Mouse (Mus musculus): Measurements from ENCODE around the gene Ubqln3.

Gene Ubqln3

GRCm38 (mm10) chr7:104143179-104143578, at the start of gene Ubqln3:
Gene Ubqln3 (minus strand): TSS chr7:104143279.
- DNase-seq (ENCODE audit: low spot score), result no peak

DNA sequence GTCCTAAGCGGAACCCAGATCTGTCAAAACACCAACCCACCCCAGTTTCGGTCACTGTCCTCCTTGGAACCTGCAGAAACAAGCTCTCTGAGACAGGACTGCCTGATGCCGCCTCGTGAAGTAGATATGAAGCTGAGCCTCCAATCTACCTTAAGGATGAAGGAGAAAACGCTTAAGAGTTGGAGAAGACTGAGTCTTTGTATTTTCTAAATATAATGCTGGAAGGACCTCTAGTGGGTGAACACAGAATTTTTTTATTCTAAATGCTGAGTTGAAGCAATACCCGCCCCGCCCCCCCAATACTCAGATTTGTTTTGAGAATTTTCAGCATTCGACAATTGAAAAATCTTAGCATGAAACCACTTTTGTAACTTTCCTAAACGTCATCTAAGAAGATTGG, 48.2 kb upstream of the Ubqln3 start:
- DNase-seq (ENCODE audit: low spot score), result no peak

DNA sequence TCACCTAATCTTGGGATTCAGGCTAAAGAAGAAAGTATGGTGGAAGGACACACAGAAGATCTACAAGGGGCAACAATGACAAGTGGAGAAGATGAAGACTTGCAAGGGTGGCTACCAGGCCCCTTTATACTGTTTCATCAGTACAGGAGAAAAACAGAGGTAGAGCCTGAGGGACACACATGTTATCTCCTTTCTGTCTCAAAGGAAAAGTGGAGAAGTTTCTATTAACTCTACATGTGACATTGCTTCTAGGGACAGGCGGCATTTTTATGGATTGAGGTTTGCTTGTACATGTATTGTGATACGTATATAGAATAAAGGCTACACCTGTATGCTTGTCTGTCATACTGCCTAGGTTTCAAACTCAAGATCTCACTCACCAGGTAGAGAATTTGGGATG, 40.2 kb upstream of the Ubqln3 start, which contains the start of gene Olfr648:
Gene Olfr648 (minus strand): TSS at position 101 of the 400 bp plus-strand sequence.
- no peak for DNase-seq (ENCODE audit: low spot score)

- DNase-seq (ENCODE audit: low spot score), result no peak
Measured at GRCm38 (mm10) chr7:104179074-104179473, 36.0 kb upstream of the Ubqln3 start.

DNA sequence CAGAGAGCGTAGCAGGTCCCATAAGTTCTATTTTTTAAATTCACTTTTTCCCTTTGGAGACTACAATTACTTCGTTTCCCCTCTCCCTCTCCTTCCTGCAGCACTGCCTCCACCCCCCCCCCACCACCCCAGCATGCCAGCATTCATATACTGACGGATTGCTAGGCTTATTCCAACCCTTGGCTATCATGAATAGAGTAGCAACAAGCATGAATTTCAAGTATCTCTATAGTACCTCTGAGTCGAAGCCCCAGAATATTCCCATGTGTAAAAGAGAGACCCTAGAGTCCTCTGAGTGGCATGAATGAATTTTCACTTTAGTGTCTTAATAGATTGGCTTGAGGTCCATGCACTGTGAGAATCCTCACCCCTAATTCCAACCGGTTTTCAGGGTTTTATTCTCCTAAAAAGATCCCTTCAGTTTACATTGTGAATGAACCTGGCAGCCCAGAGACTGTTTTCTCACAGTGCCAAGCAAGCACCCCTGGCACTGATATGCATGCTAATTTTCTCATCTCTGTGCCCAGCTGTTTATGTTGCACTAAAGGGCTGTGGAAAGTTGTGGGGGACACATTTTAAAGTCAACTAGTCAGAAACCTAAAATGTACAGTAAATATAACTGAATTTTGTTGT, 35.5 kb upstream of the Ubqln3 start:
- DNase-seq (ENCODE audit: low spot score), result no peak

- DNase-seq (ENCODE audit: low spot score), result no peak
Measured at GRCm38 (mm10) chr7:104175085-104175484, 32.0 kb upstream of the Ubqln3 start.

DNA sequence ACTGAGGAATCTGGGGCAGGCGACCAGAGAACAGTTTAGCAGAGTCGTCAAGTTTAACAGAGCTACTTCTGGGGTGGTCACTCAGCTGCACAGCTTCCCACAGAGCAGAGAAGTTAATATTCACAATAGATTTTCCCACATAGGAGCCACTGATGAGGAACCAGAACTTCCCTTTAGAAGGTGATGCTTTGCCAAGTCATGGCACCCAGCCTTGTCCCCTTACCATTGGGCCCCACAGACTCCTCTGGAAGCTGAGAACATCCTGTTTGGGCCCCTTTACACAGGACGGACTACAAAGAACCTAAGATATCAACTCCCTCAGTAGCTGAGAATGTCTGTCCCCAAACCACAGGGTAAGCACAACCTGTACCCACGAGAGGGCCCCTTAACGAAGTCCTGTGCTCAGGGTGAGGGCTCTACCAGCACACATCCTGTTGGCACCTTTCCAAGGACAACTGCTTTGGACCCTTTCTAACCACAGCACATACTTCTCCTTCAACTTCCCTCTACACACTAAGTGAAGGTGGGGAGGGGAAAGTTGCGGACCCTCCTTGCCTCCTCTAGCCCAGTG, 26.6 kb upstream of the Ubqln3 start:
- no peak for DNase-seq (ENCODE audit: low spot score)

DNA sequence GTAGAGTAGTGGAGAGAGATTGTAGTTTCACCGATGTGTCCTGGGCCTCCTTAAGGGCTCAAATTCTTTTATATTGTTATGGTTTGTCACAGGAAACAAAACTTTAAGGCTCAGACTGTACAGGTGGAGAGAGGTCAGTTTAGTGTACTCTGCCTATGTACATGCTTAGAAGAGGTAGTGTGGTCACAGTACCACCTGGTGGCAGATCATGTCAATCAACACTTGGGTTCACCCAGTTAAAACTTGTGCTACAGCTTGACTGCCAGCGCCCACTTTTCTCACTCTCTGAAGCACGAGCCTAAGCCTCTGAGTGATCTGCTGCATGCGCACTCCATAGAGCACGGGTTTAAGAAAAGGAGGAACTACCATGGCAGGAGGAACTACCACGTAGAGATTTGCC, 24.0 kb upstream of the Ubqln3 start:
- no peak for DNase-seq (ENCODE audit: low spot score)

DNA sequence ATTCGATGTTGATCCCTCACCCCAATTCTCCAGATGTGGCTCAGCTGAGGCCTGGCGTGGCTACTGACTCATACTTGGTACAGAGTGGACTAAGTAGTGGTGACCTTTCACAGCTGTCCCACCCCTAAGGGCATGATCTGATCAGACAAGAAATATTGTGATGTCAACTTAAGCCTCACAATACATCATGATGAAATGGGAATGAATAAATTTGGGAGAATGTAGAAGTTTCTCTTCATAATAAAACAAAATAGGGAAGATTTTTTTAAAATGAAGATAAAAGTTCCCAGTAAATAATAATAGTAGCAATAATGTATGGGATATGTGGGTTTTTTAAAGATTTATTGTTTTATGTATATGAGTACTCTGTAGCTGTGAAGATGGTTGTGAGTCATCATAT, 7.4 kb upstream of the Ubqln3 start, which contains the start of gene Ubqlnl:
Gene Ubqlnl (minus strand): TSS at position 101 of the 400 bp plus-strand sequence.
- no peak for DNase-seq (ENCODE audit: low spot score)

DNA sequence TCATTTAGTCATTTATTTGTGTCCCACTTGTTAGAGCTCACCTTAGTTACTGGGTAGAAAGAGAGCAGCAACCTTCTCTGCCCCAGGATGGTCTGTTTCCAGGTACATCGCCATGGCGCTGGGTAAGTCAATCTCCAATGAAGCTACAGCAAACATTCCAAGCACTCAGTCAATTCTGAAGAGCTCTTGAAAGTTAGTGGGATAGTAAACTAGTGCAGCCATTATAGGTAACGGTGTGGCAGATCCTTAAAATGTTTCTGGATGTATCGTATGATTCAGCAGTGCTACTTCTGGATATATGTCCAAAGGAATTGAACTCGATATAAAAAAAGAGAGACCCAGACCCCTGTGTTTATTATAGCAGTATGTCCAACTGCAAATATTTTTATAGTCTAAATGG, 5.8 kb downstream of the Ubqln3 start, which contains the start of gene Olfr643:
Gene Olfr643 (minus strand): TSS at position 101 of the 400 bp plus-strand sequence.
- no peak for DNase-seq (ENCODE audit: low spot score)

GRCm38 (mm10) chr7:104129726-104130125, 13.4 kb downstream of the Ubqln3 start, which contains the start of gene Ubqln5:
Gene Ubqln5 (minus strand): TSS chr7:104129826.
- DNase-seq (ENCODE audit: low spot score), result no peak

DNA sequence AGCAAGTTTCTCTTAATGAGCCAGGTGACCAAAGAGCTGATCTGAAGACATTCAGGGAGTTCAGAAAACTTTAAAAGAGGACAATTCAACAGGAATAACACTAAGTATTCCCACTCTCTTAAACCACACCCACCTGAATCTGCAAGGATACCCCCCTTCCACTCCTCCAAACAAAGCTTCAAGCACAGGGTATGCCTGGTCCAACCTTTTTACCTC, 38.4 kb downstream of the Ubqln3 start, which contains the start of gene Olfr646:
Gene Olfr646 (plus strand): TSS at position 117 of the 216 bp plus-strand sequence.
- no peak for DNase-seq (ENCODE audit: low spot score)

- no peak for DNase-seq (ENCODE audit: low spot score)
Measured at GRCm38 (mm10) chr7:104103913-104104756, 38.9 kb downstream of the Ubqln3 start.

Measured in ovary, postnatal 36 days (tissue).